Mouse (Mus musculus): ENCODE measurements around the gene Pex16. TPM values are rescaled to one million over a fixed set of nuclear protein-coding genes. Genes with fewer than 3 reads are reported as not detected.
A peak's percentile ranks its signal among the peaks of the same experiment; 100 is the strongest.

The Pex16 gene
- polyA plus RNA-seq, 1 experiment from 2014 or later = 23.8 TPM

- H3K4me3 ChIP-seq = no peak overlapping the region
- WGBS = 89% methylated on average over 22 of the region's 22 CpGs
- no peaks in the 10 kb centered on the region for H3K9me3 ChIP-seq
- H3K27ac ChIP-seq = no peak overlapping the region
- no peaks in the 10 kb centered on the region for H3K27me3 ChIP-seq (ENCODE audit: poor library complexity, severe bottlenecking)
- DNase-seq (ENCODE audit: extremely low spot score, low spot score) = no peak
- peaks cover 82% of the 10 kb centered on the region for H3K36me3 ChIP-seq (replicated peaks)
- peaks cover 49% of the 10 kb centered on the region for H3K4me1 ChIP-seq
These were observed 10.9 kb downstream of the Pex16 start for GRCm38 (mm10) chr2:92385113-92386051.

GRCm38 (mm10) chr2:92386821-92387570 is 12.5 kb downstream of the Pex16 start:
- H3K27ac ChIP-seq = peak overlapping the region; percentile 89; the same call in 1 of the 2 replicates
- DNase-seq (ENCODE audit: extremely low spot score, low spot score) = no peak
- H3K9me3 ChIP-seq = no peaks in the 10 kb centered on the region
- 89% methylated on average over 30 of the region's 30 CpGs for WGBS
- no peaks in the 10 kb centered on the region for H3K27me3 ChIP-seq (ENCODE audit: poor library complexity, severe bottlenecking)
- peaks cover 56% of the 10 kb centered on the region for H3K4me1 ChIP-seq
- H3K36me3 ChIP-seq (replicated peaks) = peaks cover 68% of the 10 kb centered on the region
- H3K4me3 ChIP-seq = peak overlapping the region; percentile 90; the same call in 1 of the 2 replicates

GRCm38 (mm10) chr2:92387646-92388045 is 13.2 kb downstream of the Pex16 start:
- Histone ChIP-seq H3K9me3 (no peaks in the 10 kb centered on the region), H3K27ac (peak overlapping the region; percentile 89; the same call in 1 of the 2 replicates), H3K27me3 (ENCODE audit: poor library complexity, severe bottlenecking) (0 out of 2 replicates have a peak, but pooled peaks cover 4% of the 10 kb centered on the region), H3K36me3 (replicated peaks) (peaks cover 61% of the 10 kb centered on the region), H3K4me1 (peaks cover 63% of the 10 kb centered on the region), H3K4me3 (peak overlapping the region; percentile 90)
- WGBS = 81% methylated on average over 4 of the region's 4 CpGs
- no peak for DNase-seq (ENCODE audit: extremely low spot score, low spot score)

DNA sequence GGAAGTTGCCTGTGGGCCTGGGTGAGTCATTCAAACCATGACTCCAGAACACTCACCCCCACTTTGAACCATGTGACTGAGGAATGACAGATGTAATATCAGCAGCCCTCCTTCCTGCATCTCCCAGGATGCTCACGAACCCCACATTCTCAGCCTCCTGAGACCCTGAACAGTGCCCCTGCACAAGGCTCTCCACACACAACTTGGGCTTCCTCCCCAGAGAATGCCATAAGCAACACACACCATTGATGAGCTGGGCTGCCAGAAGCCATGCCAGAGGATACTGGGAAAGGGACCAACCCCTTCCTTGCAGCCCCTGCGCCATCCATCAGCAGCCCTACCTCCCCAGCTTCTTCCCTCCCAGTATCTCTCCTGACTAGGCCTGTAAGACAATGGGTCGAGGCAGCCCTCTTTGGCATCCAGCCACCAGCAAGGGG is 13.6 kb downstream of the Pex16 start:
- Histone ChIP-seq H3K36me3 (replicated peaks) (peaks cover 57% of the 10 kb centered on the region), H3K9me3 (no peaks in the 10 kb centered on the region), H3K27ac (peak overlapping the region; percentile 89), H3K4me1 (peaks cover 67% of the 10 kb centered on the region), H3K27me3 (ENCODE audit: poor library complexity, severe bottlenecking) (peaks cover 8% of the 10 kb centered on the region; the same call in 1 of the 2 replicates), H3K4me3 (peak overlapping the region; percentile 90)
- no peak for DNase-seq (ENCODE audit: extremely low spot score, low spot score)
- 69% methylated on average over 3 of the region's 3 CpGs for WGBS

- Histone ChIP-seq H3K4me3 (peak overlapping the region; percentile 90), H3K36me3 (replicated peaks) (peaks cover 47% of the 10 kb centered on the region), H3K27ac (peak overlapping the region; percentile 89), H3K4me1 (peaks cover 68% of the 10 kb centered on the region), H3K9me3 (no peaks in the 10 kb centered on the region), H3K27me3 (ENCODE audit: poor library complexity, severe bottlenecking) (peaks cover 14% of the 10 kb centered on the region)
- peak; percentile 98 for DNase-seq (ENCODE audit: extremely low spot score, low spot score)
- under 1% methylated on average over 60 of the region's 62 CpGs for WGBS
These were observed 14.6 kb downstream of the Pex16 start for GRCm38 (mm10) chr2:92388891-92389641.

GRCm38 (mm10) chr2:92389645-92390044 is 15.2 kb downstream of the Pex16 start:
- Histone ChIP-seq H3K4me3 (peak overlapping the region; percentile 90), H3K36me3 (replicated peaks) (peaks cover 41% of the 10 kb centered on the region), H3K9me3 (no peaks in the 10 kb centered on the region), H3K27ac (peak overlapping the region; percentile 89), H3K4me1 (peaks cover 68% of the 10 kb centered on the region), H3K27me3 (ENCODE audit: poor library complexity, severe bottlenecking) (peaks cover 14% of the 10 kb centered on the region)
- WGBS = 2% methylated on average over 10 of the region's 10 CpGs
- DNase-seq (ENCODE audit: extremely low spot score, low spot score) = no peak

DNA sequence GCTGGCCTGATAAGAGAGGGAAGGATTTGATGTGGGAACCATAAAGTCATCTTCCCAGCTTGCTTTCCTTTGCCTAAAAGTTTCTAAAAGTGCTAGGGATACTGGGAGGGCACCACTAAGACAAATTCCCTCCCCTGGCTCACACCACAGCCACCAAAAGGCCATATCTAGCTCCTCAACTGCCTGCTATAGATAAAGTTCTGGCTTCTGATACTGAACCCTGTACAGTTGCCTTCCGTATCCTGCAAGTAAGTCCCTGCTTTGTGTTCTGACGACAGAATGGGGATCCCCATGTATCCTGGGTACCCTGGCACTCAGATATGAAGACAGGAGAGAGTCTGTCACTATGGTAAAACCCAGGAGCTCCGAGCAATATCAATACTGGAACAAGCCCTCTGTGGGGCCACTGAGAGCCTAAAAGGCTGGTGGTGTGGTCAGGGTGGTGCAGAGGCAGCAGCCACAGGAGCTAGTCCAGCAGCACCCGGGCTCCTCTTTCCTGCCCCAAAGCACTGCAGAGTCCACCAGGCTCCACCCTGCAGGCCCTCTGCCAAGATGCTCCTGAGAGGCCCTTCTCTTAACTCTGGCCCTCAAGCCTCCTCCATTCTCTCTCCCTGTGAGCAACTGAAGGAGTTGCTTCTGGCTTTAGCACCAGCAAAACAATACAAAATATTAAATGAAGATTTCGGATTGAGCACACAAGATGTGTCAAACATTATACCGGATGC is 15.9 kb downstream of the Pex16 start:
- Histone ChIP-seq H3K27ac (peak overlapping the region; percentile 89), H3K36me3 (replicated peaks) (peaks cover 34% of the 10 kb centered on the region), H3K4me3 (peak overlapping the region; percentile 90), H3K9me3 (no peaks in the 10 kb centered on the region), H3K4me1 (peaks cover 68% of the 10 kb centered on the region), H3K27me3 (ENCODE audit: poor library complexity, severe bottlenecking) (peaks cover 14% of the 10 kb centered on the region)
- no peak for DNase-seq (ENCODE audit: extremely low spot score, low spot score)
- WGBS = 82% methylated on average over 6 of the region's 6 CpGs

DNA sequence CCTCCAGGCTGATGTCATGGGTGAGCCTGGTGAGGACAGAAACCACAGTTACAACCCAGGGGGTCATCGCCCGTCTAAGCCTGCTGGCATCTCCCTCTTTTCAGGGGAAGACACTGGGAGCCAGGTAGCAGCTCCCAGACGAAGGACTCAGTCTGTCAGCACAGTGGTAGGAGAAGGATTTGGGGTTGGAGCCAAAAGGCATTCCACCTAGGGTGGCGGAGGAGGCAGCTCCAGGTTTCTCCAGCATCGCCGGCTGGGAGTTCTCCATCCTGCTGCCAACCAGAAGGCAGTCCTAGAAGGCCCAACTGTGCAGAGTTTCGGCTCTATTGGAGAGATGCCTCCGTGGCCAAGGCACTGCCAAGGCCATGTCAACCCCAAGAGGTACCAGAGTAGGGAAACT is 16.6 kb downstream of the Pex16 start:
- Histone ChIP-seq H3K27ac (peak overlapping the region; percentile 89), H3K4me1 (peaks cover 68% of the 10 kb centered on the region), H3K27me3 (ENCODE audit: poor library complexity, severe bottlenecking) (peaks cover 14% of the 10 kb centered on the region), H3K36me3 (replicated peaks) (peaks cover 27% of the 10 kb centered on the region), H3K4me3 (peak overlapping the region; percentile 90), H3K9me3 (no peaks in the 10 kb centered on the region)
- no peak for DNase-seq (ENCODE audit: extremely low spot score, low spot score)
- 85% methylated on average over 8 of the region's 8 CpGs for WGBS

GRCm38 (mm10) chr2:92391703-92392317 is 17.3 kb downstream of the Pex16 start:
- Histone ChIP-seq H3K9me3 (no peaks in the 10 kb centered on the region), H3K36me3 (replicated peaks) (peaks cover 20% of the 10 kb centered on the region), H3K27ac (peak overlapping the region; percentile 89), H3K4me3 (peak overlapping the region; percentile 90), H3K4me1 (peaks cover 69% of the 10 kb centered on the region), H3K27me3 (ENCODE audit: poor library complexity, severe bottlenecking) (peaks cover 14% of the 10 kb centered on the region)
- 27% methylated on average over 11 of the region's 11 CpGs for WGBS
- no peak for DNase-seq (ENCODE audit: extremely low spot score, low spot score)

DNA sequence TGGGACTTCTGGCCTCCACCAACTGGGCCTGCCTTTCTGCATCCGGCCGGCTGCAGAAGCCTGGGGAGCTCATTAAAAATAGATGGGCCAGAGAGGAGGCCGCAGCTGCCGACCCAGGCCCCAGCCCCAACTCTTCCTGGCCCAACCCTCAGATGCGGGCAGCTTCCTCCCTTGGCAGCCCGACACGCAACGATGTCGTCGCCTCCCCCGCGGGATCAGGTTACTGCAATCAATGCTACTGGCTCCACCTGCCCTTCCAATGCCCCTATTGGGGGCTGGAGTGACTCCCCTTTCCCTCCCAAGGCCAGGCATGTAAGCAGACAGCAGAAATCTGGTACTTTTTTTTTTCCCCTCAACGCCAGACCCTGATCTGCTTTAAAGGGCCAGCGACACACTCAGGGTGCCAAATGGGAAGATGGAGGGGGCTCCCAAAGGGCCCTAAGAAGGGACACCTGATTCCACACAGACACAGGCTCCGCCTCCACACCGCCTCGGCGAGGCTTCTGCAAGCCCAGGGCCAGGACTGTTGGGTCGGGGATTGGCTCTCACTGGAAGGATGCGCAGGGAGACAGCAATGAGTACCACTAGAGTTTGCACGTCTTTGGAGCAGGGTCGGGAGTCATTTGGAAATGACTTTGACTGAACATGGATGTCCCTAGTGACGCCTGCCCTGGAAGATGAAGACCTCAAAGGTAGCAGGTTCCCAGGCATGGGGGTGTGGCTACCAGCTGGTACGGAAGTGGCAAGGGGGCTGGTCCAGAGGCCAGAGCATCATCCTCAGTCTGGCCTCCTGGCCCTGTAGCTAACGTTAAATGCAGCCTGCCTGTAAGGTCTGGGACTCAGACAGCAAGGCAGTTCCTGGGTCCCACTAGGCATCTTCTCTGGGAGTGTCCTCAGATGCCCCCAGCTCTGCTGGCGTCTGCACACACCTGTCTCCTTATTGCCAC is 18.1 kb downstream of the Pex16 start:
- no peaks in the 10 kb centered on the region for H3K9me3 ChIP-seq
- H3K27ac ChIP-seq = peak overlapping the region; percentile 89
- DNase-seq (ENCODE audit: extremely low spot score, low spot score) = peak; percentile 76
- WGBS = 3% methylated on average over 26 of the region's 26 CpGs
- H3K4me3 ChIP-seq = peak overlapping the region; percentile 90
- H3K27me3 ChIP-seq (ENCODE audit: poor library complexity, severe bottlenecking) = peaks cover 14% of the 10 kb centered on the region
- peaks cover 12% of the 10 kb centered on the region for H3K36me3 ChIP-seq (replicated peaks)
- peaks cover 70% of the 10 kb centered on the region for H3K4me1 ChIP-seq

Data from forebrain, embryonic 10.5 days (tissue).